Mouse (Mus musculus): ENCODE results near the gene Fggy.

- TF ChIP-seq ZNF384 (IDR thresholded peaks at IDR 0.05; ENCODE audit: low read depth, low read length) (no peak), CHD2 (IDR thresholded peaks at IDR 0.05; ENCODE audit: low read depth, low read length) (no peak), HCFC1 (IDR thresholded peaks at IDR 0.05; ENCODE audit: borderline replicate concordance, insufficient read depth, low read length) (no peak), ZC3H11A (IDR thresholded peaks at IDR 0.05; ENCODE audit: borderline replicate concordance, low read depth, low read length) (no peak), MAFK (IDR thresholded peaks at IDR 0.05; ENCODE audit: insufficient read depth, low read depth, low read length) (no peak)
Measured at GRCm38 (mm10) chr4:95636937-95637749, 79.8 kb downstream of the Fggy start.

All from ES-E14 (cell line).